Mouse (Mus musculus) ES-E14 (cell line): ENCODE measurements around the gene D10Wsu102e.

Experiments used
- HCFC1 ChIP-seq: IDR thresholded peaks from 2 replicates; pipeline ENCODE4 v1.6.1; 2012; ENCODE audit warnings: low read length, inconsistent platforms, borderline replicate concordance; ENCODE audit not compliant: insufficient read depth
- MAFK ChIP-seq: IDR thresholded peaks from 2 replicates; pipeline ENCODE4 v1.6.1; 2014; ENCODE audit warnings: mild to moderate bottlenecking, low read depth, low read length, inconsistent platforms; ENCODE audit not compliant: insufficient read depth
- ZNF384 ChIP-seq: IDR thresholded peaks from 2 replicates; pipeline ENCODE4 v1.6.1; 2012; ENCODE audit warnings: low read depth, low read length, inconsistent platforms

DNA sequence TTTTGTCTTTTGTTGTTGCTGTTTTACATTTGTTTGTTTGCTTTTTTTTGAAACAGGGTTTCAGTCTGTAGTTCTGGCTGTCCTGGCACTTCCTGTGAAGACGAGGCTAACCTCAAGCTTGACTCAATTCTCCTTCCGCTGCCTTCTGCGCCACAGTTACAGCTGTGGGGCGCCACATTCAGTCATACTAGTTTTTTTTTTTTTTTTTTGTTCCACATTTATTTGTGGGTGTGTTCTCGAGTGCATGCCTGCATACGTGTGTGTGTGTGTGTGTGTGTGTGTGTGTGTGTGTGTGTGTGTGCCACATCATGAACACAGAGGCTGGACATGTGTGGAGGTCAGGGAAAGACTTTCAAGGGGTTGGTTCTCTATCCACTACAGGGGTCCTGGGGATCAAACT is 29.7 kb upstream of the D10Wsu102e start:
- TF ChIP-seq MAFK, result no peak
- TF ChIP-seq ZNF384, result no peak
- TF ChIP-seq HCFC1, result no peak
